Mouse (Mus musculus) hindbrain, embryonic 14.5 days (tissue): ENCODE results near the gene Nqo2. TPM values are rescaled to one million over a fixed set of nuclear protein-coding genes. Genes with fewer than 3 reads are reported as not detected.

Experiments
- ATAC-seq: fragments of 200-750 bp; cut with Nextera tagmentation; 2 replicates; pipeline ENCODE4 v1.8.0; 2017; ENCODE audit warnings: moderate number of reproducible peaks, mild to moderate bottlenecking, moderate TSS enrichment, moderate library complexity; ENCODE audit not compliant: low FRiP score
- DNase-seq: peaks from one replicate; pipeline ENCODE4 v3.0.0-alpha.2; 2015; ENCODE audit warnings: low spot score
- H3K27ac ChIP-seq: fragments of 300-500 bp; sonication (generic); 2 replicates; pipeline ENCODE4 v1.5.1; 2014; ENCODE audit warnings: mild to moderate bottlenecking, moderate library complexity
- H3K27me3 ChIP-seq: fragments of 300-500 bp; sonication (generic); 2 replicates; pipeline ENCODE4 v1.6.1; 2014; ENCODE audit warnings: mild to moderate bottlenecking, low read length, mixed read lengths; ENCODE audit not compliant: control insufficient read depth, insufficient read depth
- H3K36me3 ChIP-seq: fragments of 300-500 bp; sonication (generic); replicated peaks from 2 replicates; pipeline ENCODE4 v1.6.1; 2014; ENCODE audit not compliant: control insufficient read depth, insufficient read depth
- H3K4me1 ChIP-seq: fragments of 300-500 bp; sonication (generic); replicated peaks from 2 replicates; pipeline ENCODE4 v1.6.1; 2014; ENCODE audit warnings: antibody characterized with exemption, low read length, mixed read lengths; ENCODE audit not compliant: control insufficient read depth, insufficient read depth
- H3K4me2 ChIP-seq: fragments of 300-500 bp; sonication (generic); replicated peaks from 2 replicates; pipeline ENCODE4 v1.6.1; 2014; ENCODE audit warnings: mild to moderate bottlenecking, moderate library complexity
- H3K4me3 ChIP-seq: fragments of 300-500 bp; sonication (generic); replicated peaks from 2 replicates; pipeline ENCODE4 v1.5.1; 2014; ENCODE audit warnings: mild to moderate bottlenecking, low read length
- H3K9ac ChIP-seq: fragments of 300-500 bp; sonication (generic); 2 replicates; pipeline ENCODE4 v1.6.1; 2014
- H3K9me3 ChIP-seq: fragments of 300-500 bp; sonication (generic); 2 replicates; pipeline ENCODE4 v1.6.1; 2016; ENCODE audit warnings: low read length; ENCODE audit not compliant: control insufficient read depth
- WGBS: fragments of 180-500 bp; shearing (Covaris S2); extraction: QIAGEN DNeasy Blood & Tissue Kit; methylation state at CpG from one replicate; pipeline ENCODE4 v1.1.7; 2014; 5-methylcytosine and 5-hydroxymethylcytosine counted together
- polyA plus RNA-seq: library from polyadenylated mRNA; unstranded; fragments of >200 nt; fragmentation: Nextera tagmentation; extraction: Ambion mirVana; gene quantifications from 2 replicates; pipeline ENCODE4 v1.2.1, GENCODE M21; 2014

Nqo2 gene
- polyA plus RNA-seq, 1 experiment from 2014 or later = 8.6 TPM

GRCm38 (mm10) chr13:34021998-34022397 lies 57.5 kb downstream of the Nqo2 start:
- no peak overlapping the region for H3K27ac ChIP-seq
- no peak overlapping the region for H3K4me3 ChIP-seq
- ATAC-seq = no peak
- no peaks in the 10 kb centered on the region for H3K27me3 ChIP-seq
- no peak overlapping the region for H3K9ac ChIP-seq
- no peaks in the 10 kb centered on the region for H3K9me3 ChIP-seq
- H3K4me2 ChIP-seq = no peak overlapping the region
- WGBS = 88% methylated on average over 2 of the region's 2 CpGs
- H3K4me1 ChIP-seq = no peaks in the 10 kb centered on the region
- no peak for DNase-seq
- peaks cover 49% of the 10 kb centered on the region for H3K36me3 ChIP-seq

GRCm38 (mm10) chr13:34032041-34032440 lies 67.6 kb downstream of the Nqo2 start:
- Histone ChIP-seq H3K9ac (no peak overlapping the region), H3K27me3 (no peaks in the 10 kb centered on the region), H3K4me1 (no peaks in the 10 kb centered on the region; the same call in 1 of the 2 replicates), H3K9me3 (no peaks in the 10 kb centered on the region), H3K4me2 (no peak overlapping the region), H3K36me3 (peaks cover 35% of the 10 kb centered on the region), H3K4me3 (no peak overlapping the region), H3K27ac (no peak overlapping the region)
- no peak for DNase-seq
- ATAC-seq = no peak
- 68% methylated on average over 2 of the region's 2 CpGs for WGBS

GRCm38 (mm10) chr13:34035424-34035823 lies 70.9 kb downstream of the Nqo2 start:
- Histone ChIP-seq H3K27me3 (no peaks in the 10 kb centered on the region), H3K4me1 (peaks cover 13% of the 10 kb centered on the region), H3K27ac (no peak overlapping the region), H3K9me3 (no peaks in the 10 kb centered on the region), H3K4me3 (no peak overlapping the region), H3K4me2 (no peak overlapping the region), H3K9ac (no peak overlapping the region), H3K36me3 (peaks cover 20% of the 10 kb centered on the region)
- ATAC-seq (no peak), DNase-seq (no peak)
- WGBS = 87% methylated on average over 3 of the region's 3 CpGs

GRCm38 (mm10) chr13:34036726-34037125 lies 72.2 kb downstream of the Nqo2 start:
- Histone ChIP-seq H3K4me1 (peaks cover 13% of the 10 kb centered on the region), H3K4me3 (no peak overlapping the region), H3K27me3 (no peaks in the 10 kb centered on the region), H3K27ac (peak overlapping the region; percentile 87), H3K9ac (peak overlapping the region; percentile 93; the same call in 1 of the 2 replicates), H3K4me2 (0 out of 2 replicates have a peak overlapping the region, but pooled peaks have one; percentile 67), H3K9me3 (no peaks in the 10 kb centered on the region), H3K36me3 (peaks cover 11% of the 10 kb centered on the region; the same call in 1 of the 2 replicates)
- no peak for DNase-seq
- ATAC-seq = 0 out of 2 replicates have a peak, but pooled peaks have one; percentile 1
- 87% methylated on average over 5 of the region's 5 CpGs for WGBS

- no peaks in the 10 kb centered on the region for H3K27me3 ChIP-seq
- peak; percentile 95 for ATAC-seq
Measured at GRCm38 (mm10) chr13:34037172-34038055, 72.9 kb downstream of the Nqo2 start, which contains the start of gene Bphl. TSS of gene Bphl (plus strand) at chr13:34037597.

GRCm38 (mm10) chr13:34038056-34038432 lies 73.6 kb downstream of the Nqo2 start:
- Histone ChIP-seq H3K36me3 (0 out of 2 replicates have a peak, but pooled peaks cover 6% of the 10 kb centered on the region), H3K4me3 (peak overlapping the region; percentile 76), H3K27ac (peak overlapping the region; percentile 87), H3K9ac (peak overlapping the region; percentile 93), H3K27me3 (no peaks in the 10 kb centered on the region), H3K9me3 (no peaks in the 10 kb centered on the region), H3K4me2 (peak overlapping the region; percentile 67), H3K4me1 (peaks cover 13% of the 10 kb centered on the region)
- 45% methylated on average over 5 of the region's 5 CpGs for WGBS
- ATAC-seq = no peak
- DNase-seq = no peak

More at GRCm38 (mm10) chr13:34037172-34038055, 72.9 kb downstream of the Nqo2 start, which contains the start of gene Bphl:
- peak within 1 kb of the TSS; percentile 87 for H3K27ac ChIP-seq
- H3K9ac ChIP-seq = peak within 1 kb of the TSS; percentile 93
- H3K36me3 ChIP-seq = peaks cover 11% of the 10 kb centered on the region; the same call in 1 of the 2 replicates
- WGBS = under 1% methylated on average over 37 of the region's 37 CpGs
- peak within 1 kb of the TSS; percentile 67 for H3K4me2 ChIP-seq
- H3K9me3 ChIP-seq = no peaks in the 10 kb centered on the region
- H3K4me3 ChIP-seq = peak within 1 kb of the TSS; percentile 76
- H3K4me1 ChIP-seq = peaks cover 13% of the 10 kb centered on the region
- peak; percentile 93 for DNase-seq

Other genes with a start within 250 kb of the Nqo2 start
- gene Serpinb6e, start 121.3 kb upstream of the Nqo2 start, polyA plus RNA-seq = not detected in 2 replicates
- gene Serpinb6c, start 59.0 kb upstream of the Nqo2 start, polyA plus RNA-seq = 0.32 TPM in 1 of 2 replicates, not detected in the other
- 6.5 and 8.2 TPM in 2 replicates for gene Ripk1, start 37.7 kb downstream of the Nqo2 start, polyA plus RNA-seq
- gene Serpinb6a, start 38.1 kb downstream of the Nqo2 start, polyA plus RNA-seq = 42.1 TPM in 2 replicates
- gene Bphl, start 72.9 kb downstream of the Nqo2 start, polyA plus RNA-seq = 42.8 and 43.5 TPM in 2 replicates
- 2,565 and 2,873 TPM in 2 replicates for gene Tubb2a, start 113.3 kb downstream of the Nqo2 start, polyA plus RNA-seq
- 682 and 716 TPM in 2 replicates for gene Tubb2b, start 165.8 kb downstream of the Nqo2 start, polyA plus RNA-seq
- 73.3 and 87.0 TPM in 2 replicates for gene Psmg4, start 198.3 kb downstream of the Nqo2 start, polyA plus RNA-seq